Mouse (Mus musculus) G1E (cell line): ENCODE data around the gene Cflar. TPM values are rescaled to one million over a fixed set of nuclear protein-coding genes. Genes with fewer than 3 reads are reported as not detected.
"Not testable (repeated sequence)": the region's sequence is repeated elsewhere in the genome, so short reads cannot be mapped to it uniquely, and the experiment has no call there.

ENCODE experiments used
- ATAC-seq: 2 replicates; pipeline ENCODE4 v1.8.0; 2016; ENCODE audit warnings: mild to moderate bottlenecking; ENCODE audit not compliant: insufficient number of reproducible peaks, poor library complexity, low FRiP score, severe bottlenecking; ENCODE audit errors: extremely low read depth
- DNase-seq: peaks from one replicate; pipeline ENCODE4 v3.0.0; 2012; ENCODE audit warnings: low spot score
- H3K27me3 ChIP-seq: 2 replicates; pipeline ENCODE4 v1.6.1; 2012; ENCODE audit warnings: mild to moderate bottlenecking, low read length, inconsistent platforms; ENCODE audit not compliant: insufficient read depth
- H3K36me3 ChIP-seq: replicated peaks from 2 replicates; pipeline ENCODE3; 2012; ENCODE audit warnings: mild to moderate bottlenecking, inconsistent platforms
- H3K4me1 ChIP-seq: 2 replicates; pipeline ENCODE4 v1.6.1; 2012; ENCODE audit warnings: low read depth, low read length, inconsistent platforms, mixed read lengths; ENCODE audit not compliant: insufficient read depth
- H3K4me3 ChIP-seq: 2 replicates; pipeline ENCODE4 v1.5.1; 2012; ENCODE audit warnings: low read depth, mild to moderate bottlenecking, inconsistent platforms, low read length, moderate library complexity, mixed read lengths
- H3K9me3 ChIP-seq: replicated peaks from 2 replicates; pipeline ENCODE4 v1.6.1; 2012; ENCODE audit warnings: inconsistent platforms
- CTCF ChIP-seq: IDR thresholded peaks from 2 replicates; pipeline ENCODE4 v1.5.1; 2012; ENCODE audit warnings: low read depth, low read length, inconsistent platforms, mixed read lengths
- GATA1 ChIP-seq: IDR thresholded peaks from 2 replicates; pipeline ENCODE4 v1.6.1; 2012; ENCODE audit warnings: borderline replicate concordance, low read length, inconsistent platforms, mixed read lengths
- GATA2 ChIP-seq: IDR thresholded peaks from 2 replicates; pipeline ENCODE4 v1.6.1; 2012; ENCODE audit warnings: low read depth, low read length, inconsistent platforms, borderline replicate concordance
- POLR2AphosphoS5 ChIP-seq: IDR thresholded peaks from 2 replicates; pipeline ENCODE4 v1.6.1; 2012; ENCODE audit warnings: low read depth, low read length, inconsistent platforms; ENCODE audit not compliant: insufficient replicate concordance
- TAL1 ChIP-seq: conservative IDR thresholded peaks from 2 replicates; pipeline ENCODE4 v1.6.1; 2012; ENCODE audit warnings: low read depth, low read length, inconsistent platforms, mixed read lengths
- polyA plus RNA-seq: library from polyadenylated mRNA; stranded (reverse); fragments of >175 nt; gene quantifications from 2 replicates; pipeline ENCODE4 v1.2.3, GENCODE M21; 2012
- total RNA-seq, 2 experiments: library from RNA; stranded (forward) in 1 of 2; stranded (reverse) in 1 of 2; fragments of 200-1000 nt in 1 of 2; fragments of >200 nt in 1 of 2; fragmentation: Nextera tagmentation in 1 of 2; gene quantifications; 2 replicates each; pipeline ENCODE4 v1.2.3; 2014 to 2017

Cflar gene
- total and polyA plus RNA-seq, 3 experiments: 8.8 to 179 (median 127) TPM

DNA sequence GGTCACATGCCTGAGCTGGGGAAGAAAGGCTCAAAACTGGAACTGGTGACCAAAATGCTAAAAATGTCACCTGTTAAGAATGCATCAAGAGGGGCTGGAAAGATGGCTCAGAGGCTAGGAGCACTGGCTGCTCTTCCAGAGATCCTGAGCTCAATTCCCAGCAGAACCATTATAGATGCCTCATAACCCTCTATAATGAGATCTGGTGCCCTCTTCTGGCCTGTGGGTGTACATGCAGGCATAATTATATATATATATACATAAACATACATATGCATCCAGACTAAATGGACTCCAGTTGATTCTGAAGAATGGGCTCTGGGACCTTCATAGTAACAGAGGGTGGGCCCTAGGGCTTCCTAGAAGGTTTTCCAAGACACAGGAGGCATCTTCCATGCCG lies 33.7 kb upstream of the Cflar start:
- DNase-seq: no peak
- Histone ChIP-seq H3K36me3 (no peaks in the 10 kb centered on the region), H3K4me3 (no peak overlapping the region), H3K9me3 (no peaks in the 10 kb centered on the region), H3K4me1 (peaks cover 20% of the 10 kb centered on the region), H3K27me3 (peaks cover 28% of the 10 kb centered on the region)
- TF ChIP-seq TAL1 (no peak), POLR2AphosphoS5 (no peak), GATA2 (no peak), CTCF (no peak; the same call in 1 of the 2 replicates), GATA1 (no peak)
- no peak for ATAC-seq

DNA sequence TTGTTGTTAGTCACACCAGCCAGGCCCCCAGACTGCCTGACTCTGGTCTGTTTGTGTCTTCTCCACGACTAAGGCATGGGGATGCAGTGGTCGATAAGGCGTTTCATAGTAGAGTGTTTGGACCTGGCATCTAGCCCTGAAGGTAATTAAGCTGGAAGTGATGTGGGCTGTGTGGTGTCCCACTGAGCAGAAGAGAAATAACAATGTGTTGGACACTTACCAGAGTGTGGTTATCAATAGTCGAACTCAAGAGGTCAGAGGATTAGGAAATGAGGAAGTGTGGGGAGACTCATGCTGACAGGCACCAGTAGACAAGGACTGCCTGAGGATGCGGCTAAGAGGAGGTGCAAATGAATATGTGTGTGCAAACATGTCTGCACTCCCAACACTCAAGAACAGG lies 32.9 kb upstream of the Cflar start:
- 0 out of 2 replicates have a peak, but pooled peaks have one; percentile 22 for ATAC-seq

DNA sequence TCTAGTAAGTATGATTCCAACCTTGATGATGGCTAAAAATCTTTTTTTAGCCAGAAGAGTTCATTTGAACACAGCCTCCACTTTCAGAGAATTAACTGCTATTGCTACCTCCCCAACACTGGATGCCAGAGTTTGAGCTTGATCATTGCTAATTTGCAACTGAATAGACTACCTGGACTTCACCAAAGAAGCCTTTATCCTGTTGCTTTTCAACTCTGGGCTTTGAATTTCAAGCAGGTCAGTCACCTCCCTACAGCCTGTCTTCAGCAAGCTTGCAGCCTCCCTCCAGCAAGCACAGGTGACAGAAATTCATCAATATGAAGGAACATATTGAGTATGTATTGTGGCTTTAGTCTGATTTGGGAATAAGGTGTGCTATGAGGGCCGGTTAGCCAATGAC lies 21.9 kb upstream of the Cflar start:
- Histone ChIP-seq H3K4me3 (no peak overlapping the region), H3K27me3 (peaks cover 19% of the 10 kb centered on the region), H3K9me3 (no peaks in the 10 kb centered on the region), H3K36me3 (no peaks in the 10 kb centered on the region), H3K4me1 (peaks cover 3% of the 10 kb centered on the region; the same call in 1 of the 2 replicates)
- ATAC-seq (no peak), DNase-seq (no peak)
- TF ChIP-seq POLR2AphosphoS5: no peak
- TF ChIP-seq CTCF: no peak
- TF ChIP-seq TAL1: no peak
- no peak for TF ChIP-seq GATA2
- no peak for TF ChIP-seq GATA1

More for the DNA sequence above, 32.9 kb upstream of the Cflar start:
- H3K36me3 ChIP-seq, H3K9me3 ChIP-seq, H3K4me3 ChIP-seq, DNase-seq: not testable (repeated sequence)
- Histone ChIP-seq H3K27me3 (peaks cover 28% of the 10 kb centered on the region), H3K4me1 (peaks cover 20% of the 10 kb centered on the region)

DNA sequence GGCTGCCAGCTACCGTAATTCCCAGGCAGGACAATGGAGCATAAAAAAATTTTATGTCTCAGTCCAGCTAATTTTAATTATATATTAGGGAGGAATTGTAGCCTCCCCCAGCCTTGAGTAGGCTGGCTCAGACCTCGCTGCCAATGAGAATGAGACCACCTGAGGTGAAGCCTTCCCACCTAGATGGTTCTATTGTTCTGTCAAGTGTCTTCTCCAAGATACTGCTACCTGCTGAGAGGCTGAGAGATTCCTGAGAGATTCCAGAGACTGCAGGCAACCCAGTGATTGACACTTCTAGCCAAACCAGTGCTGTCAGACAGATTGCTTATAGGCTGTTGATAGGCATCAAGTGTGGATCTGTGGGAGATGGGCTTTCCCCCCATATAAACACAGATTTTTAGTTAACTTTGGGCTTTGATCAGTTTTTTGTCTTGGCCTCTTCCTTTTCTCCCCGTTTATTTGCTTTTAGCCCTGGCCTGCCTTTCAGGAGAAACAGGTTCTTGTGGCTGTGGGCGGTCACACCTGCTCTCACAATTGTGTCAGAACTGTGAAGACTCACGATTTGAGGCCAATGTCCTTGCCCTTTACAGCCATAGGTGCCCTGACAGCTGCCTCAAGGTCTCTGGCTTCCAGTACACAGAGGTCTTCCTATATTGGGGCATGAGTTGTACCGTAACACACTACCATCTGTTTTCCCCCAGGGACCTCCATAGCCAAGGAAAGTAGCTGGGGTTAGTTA lies 21.1 kb upstream of the Cflar start:
- Histone ChIP-seq H3K27me3 (peaks cover 19% of the 10 kb centered on the region), H3K4me3 (no peak overlapping the region), H3K4me1 (peaks cover 3% of the 10 kb centered on the region; the same call in 1 of the 2 replicates), H3K36me3 (no peaks in the 10 kb centered on the region), H3K9me3 (no peaks in the 10 kb centered on the region)
- TF ChIP-seq GATA1: no peak
- no peak for ATAC-seq
- DNase-seq: no peak

DNA sequence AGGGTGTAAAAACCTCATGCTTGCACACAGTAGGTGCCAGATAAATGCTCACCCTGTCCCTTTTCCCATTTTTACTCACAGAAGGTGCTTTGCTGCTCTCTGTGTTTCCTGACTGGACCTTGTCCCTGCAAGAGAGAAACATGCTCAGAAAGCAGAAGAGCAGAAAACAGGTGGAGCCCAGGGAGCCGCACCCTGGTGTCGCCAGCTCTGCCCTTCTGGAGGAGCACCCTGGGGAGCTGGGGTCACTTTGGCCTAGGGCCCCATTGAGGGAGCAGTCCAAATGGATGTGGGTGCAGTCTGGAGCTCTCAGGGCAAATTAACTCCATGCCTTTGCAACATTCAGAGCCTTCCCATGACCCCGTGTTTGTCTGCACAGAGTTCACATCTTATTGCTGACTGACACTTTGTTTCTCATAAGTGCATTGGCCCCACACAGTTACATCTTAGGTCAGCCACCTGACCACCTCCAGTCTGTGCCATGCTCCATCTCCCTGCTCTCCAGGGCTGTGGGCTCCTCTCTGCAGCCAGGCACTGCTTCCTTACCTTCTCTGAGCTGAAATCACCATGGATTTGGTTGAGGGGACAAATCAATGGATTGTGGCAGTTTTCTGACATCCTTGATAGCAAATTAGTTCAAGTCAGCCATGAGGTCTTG lies 20.3 kb upstream of the Cflar start:
- not testable (repeated sequence) for ATAC-seq, H3K9me3 ChIP-seq, H3K36me3 ChIP-seq, DNase-seq, H3K4me1 ChIP-seq, H3K4me3 ChIP-seq
- peaks cover 15% of the 10 kb centered on the region for H3K27me3 ChIP-seq

DNA sequence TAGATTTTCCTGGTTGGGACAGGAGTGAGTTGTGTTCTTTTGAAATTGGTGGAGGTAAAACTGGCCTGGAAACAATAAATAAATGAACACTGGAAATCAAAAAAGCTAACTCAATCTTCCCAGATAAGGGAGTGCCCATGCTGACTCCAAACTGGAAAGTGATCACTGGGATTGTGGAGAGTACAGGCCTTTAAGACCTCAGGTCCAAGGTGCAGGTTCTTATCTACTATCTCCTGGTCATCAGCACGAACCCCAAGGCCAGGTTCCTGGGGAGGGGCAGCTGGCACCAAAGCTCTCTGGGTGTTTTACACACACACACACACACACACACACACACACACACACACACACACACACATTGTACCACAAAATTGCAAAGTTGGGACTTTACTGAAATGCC lies 19.6 kb upstream of the Cflar start:
- H3K4me1 ChIP-seq, H3K9me3 ChIP-seq, H3K4me3 ChIP-seq, ATAC-seq, DNase-seq, H3K36me3 ChIP-seq: not testable (repeated sequence)
- H3K27me3 ChIP-seq: peaks cover 14% of the 10 kb centered on the region

DNA sequence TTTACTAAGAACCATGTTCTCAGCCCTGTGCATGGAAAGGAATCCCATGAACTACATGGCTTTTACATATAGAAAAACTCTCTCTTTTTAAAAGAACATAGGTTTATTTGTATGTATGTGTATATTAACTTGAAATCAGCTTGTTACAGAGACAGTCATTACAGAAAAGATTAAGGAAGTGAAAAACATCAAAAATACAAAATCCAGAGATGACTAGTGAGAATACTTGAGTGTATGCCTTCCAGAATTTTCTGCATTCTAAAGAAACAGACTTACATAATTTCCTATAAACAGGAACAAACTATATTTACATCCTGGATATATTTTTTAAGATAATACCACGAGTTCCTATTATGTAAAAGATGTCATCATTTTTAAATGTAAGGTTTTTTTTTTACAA lies 17.6 kb upstream of the Cflar start:
- ATAC-seq: no peak
- Histone ChIP-seq H3K36me3 (no peaks in the 10 kb centered on the region), H3K4me1 (peaks cover 9% of the 10 kb centered on the region; the same call in 1 of the 2 replicates), H3K4me3 (no peak overlapping the region), H3K27me3 (peaks cover 14% of the 10 kb centered on the region), H3K9me3 (no peaks in the 10 kb centered on the region)
- TF ChIP-seq CTCF (no peak), GATA2 (no peak), GATA1 (no peak), TAL1 (no peak), POLR2AphosphoS5 (no peak)
- no peak for DNase-seq

DNA sequence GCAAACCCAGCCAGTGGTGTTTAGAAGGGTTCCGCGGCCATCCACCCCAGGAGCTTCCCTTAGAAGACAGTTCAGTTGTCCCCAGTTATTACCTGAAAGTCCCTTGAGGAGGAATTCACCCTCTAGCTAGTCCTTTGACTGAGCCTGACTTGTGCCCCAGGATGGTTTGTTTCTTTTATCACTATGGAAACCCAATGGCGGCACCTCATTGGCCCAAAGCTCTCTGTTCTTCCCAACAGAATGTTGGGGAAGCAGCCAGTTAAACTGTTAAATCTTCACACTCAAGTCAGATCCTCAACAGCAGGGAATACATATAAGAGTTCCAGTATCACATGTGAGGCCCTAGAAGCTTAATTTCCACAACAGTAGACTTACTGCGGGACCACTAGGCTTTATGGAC lies 15.5 kb upstream of the Cflar start, which contains the start of gene Als2cr12:
Gene Als2cr12 (minus strand): TSS at position 180 of the 400 bp plus-strand sequence.
- ATAC-seq, H3K9me3 ChIP-seq, H3K36me3 ChIP-seq, DNase-seq, H3K4me3 ChIP-seq, H3K27me3 ChIP-seq: not testable (repeated sequence)
- peaks cover 17% of the 10 kb centered on the region for H3K4me1 ChIP-seq

DNA sequence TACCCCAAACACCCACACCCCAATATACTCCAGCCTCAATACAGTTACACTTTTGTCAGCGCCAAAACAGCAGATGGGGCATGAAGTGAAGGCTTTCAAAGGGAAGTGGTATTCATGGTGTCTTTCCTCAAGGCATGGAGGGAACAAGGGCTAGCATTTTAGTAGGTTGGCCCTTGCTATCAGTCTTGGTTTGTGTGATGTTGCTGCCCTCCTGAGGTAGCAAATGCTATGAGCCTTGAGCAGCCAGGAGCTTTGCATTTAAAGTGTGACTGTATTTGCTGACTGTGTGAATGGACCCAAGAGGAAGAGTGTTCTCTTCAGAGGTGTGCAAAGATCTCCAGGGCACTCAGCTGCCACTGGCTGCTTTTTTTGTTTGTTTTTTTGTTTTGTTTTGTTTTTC lies 13.7 kb upstream of the Cflar start:
- peaks cover 18% of the 10 kb centered on the region for H3K4me1 ChIP-seq
- peak; percentile 49; the same call in 1 of the 2 replicates for ATAC-seq
- not testable (repeated sequence) for H3K9me3 ChIP-seq, H3K27me3 ChIP-seq, H3K4me3 ChIP-seq, DNase-seq, H3K36me3 ChIP-seq
